Mouse (Mus musculus): ENCODE results near the gene Prkcb.

- TF ChIP-seq CTCF (IDR thresholded peaks at IDR 0.05; ENCODE audit: extremely low read depth, insufficient read depth, low read length) (no peak), POLR2A (IDR thresholded peaks at IDR 0.05; ENCODE audit: extremely low read depth, insufficient read depth, low read length) (no peak)
Measured at GRCm38 (mm10) chr7:122366635-122367034, 78.1 kb downstream of the Prkcb start.

Measured in cortical plate, adult 2 months (tissue).